Mouse (Mus musculus) inflammation-experienced regulatory T-cells, adult 6 months (primary cell): ENCODE data around the gene Gm20479. TPM values are rescaled to one million over a fixed set of nuclear protein-coding genes. Genes with fewer than 3 reads are reported as not detected.

Experiments
- ATAC-seq: one replicate; pipeline ENCODE4 v1.8.0; 2017
- polyA plus RNA-seq, 3 experiments: library from polyadenylated mRNA; unstranded; fragments of 100-300 nt; shearing (Covaris generic); gene quantifications; one replicate each; pipeline ENCODE4 v1.2.1; 2017

Gene Gm20479
- polyA plus RNA-seq, 3 experiments from 2014 or later: 4.0 TPM; not detected in 2

DNA sequence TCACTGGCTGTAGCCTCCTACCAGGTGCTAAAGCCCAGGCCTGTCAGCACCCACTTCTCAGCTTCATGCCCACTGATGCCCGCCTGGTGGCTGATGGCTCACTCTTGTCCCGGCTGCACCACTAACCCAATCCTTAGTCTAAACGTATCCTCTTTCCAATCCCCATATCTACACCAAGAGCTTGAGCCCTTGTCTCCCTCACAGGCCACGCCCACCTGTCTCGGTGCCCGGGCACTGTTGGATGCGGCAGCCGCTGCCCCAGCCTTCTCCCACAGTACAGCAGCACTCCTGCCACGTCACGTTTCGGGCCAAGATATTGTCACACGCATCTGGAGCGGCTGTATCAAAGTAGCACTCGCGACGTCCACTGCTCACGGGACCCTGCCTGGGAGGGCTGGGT is 46.9 kb downstream of the Gm20479 start:
- no peak for ATAC-seq

DNA sequence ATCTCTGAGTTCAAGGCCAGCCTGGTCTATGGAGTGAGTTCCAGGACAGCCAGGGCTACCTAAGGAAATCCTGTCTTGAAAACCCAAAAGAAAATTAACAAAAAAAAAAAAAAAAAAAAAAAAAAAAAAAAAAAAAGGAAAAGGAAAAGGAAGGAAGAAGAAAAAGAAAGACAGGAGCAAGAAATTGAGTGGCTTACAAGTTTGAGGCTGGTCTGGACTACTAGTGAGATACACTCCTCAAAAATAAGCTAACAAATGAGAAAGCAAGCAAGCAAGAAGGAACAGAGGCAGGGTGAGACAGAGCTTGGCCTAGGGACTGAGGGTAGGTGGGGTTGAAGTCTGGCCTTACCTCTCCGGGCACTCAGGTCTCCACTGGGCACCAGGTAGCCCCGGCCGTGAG is 47.4 kb downstream of the Gm20479 start:
- ATAC-seq: no peak

DNA sequence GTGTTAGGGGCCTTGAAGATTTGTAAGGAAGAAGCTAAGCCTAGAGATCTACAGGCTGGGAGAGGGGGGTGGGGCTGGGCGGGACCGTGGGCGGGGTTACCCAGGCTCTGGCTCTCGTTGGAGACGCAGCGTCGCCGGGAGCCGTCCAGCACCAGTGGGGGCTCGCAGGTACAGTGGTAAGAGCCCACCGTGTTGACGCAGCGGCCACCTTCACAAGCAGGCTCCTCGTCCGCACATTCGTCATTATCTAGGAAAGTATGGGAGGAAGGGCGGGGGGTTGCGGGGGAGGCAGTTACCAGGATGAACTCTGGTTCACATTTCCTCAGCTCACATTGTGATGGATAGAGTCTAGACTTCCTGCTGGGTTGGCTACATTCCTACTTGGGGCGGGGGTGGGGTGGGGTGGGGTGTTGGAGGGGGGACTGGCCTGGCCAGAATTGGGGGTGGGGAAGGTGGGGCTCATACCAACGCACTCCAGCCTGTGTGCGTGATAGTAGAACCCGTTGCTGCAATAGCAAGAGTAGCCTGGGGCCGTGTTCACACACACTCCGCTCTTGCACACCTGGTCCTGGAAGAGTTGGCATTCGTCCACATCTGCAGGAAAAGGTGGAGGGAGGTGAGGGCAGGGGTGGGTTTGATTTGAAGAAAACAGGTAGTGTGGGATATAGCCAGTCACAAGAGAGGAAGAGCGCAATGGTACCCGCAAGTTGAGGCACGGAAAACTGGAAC is 48.2 kb downstream of the Gm20479 start:
- ATAC-seq: no peak

DNA sequence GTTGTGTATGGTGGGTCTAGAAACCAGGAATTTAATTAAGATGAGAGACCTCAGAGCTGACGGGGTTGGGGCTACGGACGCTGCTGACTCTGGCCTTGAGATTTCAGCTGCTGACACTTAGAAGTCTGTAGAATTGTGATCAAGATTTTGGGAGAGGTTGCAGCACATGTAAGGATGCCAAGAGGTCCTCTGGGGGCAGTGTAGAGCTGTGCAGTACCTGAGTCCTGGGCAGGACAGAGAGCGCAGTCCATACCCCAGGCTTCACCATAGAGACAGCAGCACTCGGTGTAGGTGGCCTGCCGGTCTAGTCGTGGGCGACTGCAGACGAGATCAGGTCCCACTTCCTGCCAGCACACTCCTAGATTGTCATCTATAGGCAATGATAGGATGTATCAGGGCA is 49.7 kb downstream of the Gm20479 start:
- no peak for ATAC-seq

- ATAC-seq: no peak
Observed at GRCm38 (mm10) chr7:27306161-27307160, 50.8 kb downstream of the Gm20479 start.

- no peak for ATAC-seq
Observed at GRCm38 (mm10) chr7:27305091-27305730, 52.0 kb downstream of the Gm20479 start.

Other genes starting within 250 kb of the Gm20479 start
- gene Cyp2f2, start 237.5 kb downstream of the Gm20479 start, polyA plus RNA-seq: not detected
- gene Cyp2t4, start 203.7 kb downstream of the Gm20479 start, polyA plus RNA-seq: under 1 TPM in 2 of 3 experiments, not detected in 1; 0.24 to 0.59 TPM
- 10 to 100 TPM; 12.0 to 14.1 (median 13.9) TPM for gene Egln2, start 190.6 kb downstream of the Gm20479 start, polyA plus RNA-seq
- gene Rab4b, start 178.5 kb downstream of the Gm20479 start, polyA plus RNA-seq: 100 to 1,000 TPM; 130 to 162 (median 146) TPM
- gene Gm21983, start 176.3 kb downstream of the Gm20479 start, polyA plus RNA-seq: not detected
- gene Mia, start 176.3 kb downstream of the Gm20479 start, polyA plus RNA-seq: not detected
- gene BC024978, start 161.6 kb downstream of the Gm20479 start, polyA plus RNA-seq: 1 to 10 TPM; 2.2 to 5.9 (median 5.2) TPM
- 10 to 100 TPM; 63.4 to 96.0 (median 77.8) TPM for gene Snrpa, start 161.1 kb downstream of the Gm20479 start, polyA plus RNA-seq
- gene Itpkc, start 128.8 kb downstream of the Gm20479 start, polyA plus RNA-seq: under 1 TPM; 0.49 to 0.83 (median 0.58) TPM
- gene Coq8b, start 124.4 kb downstream of the Gm20479 start, polyA plus RNA-seq: 10 to 100 TPM in 2 of 3 experiments, 1 to 10 TPM in 1; 9.5 to 14.0 (median 10.9) TPM
- gene Numbl, start 99.0 kb downstream of the Gm20479 start, polyA plus RNA-seq: under 1 TPM; 0.15 to 0.38 (median 0.15) TPM
- 1 to 10 TPM in 1 of 3 experiments, under 1 TPM in 2; 0.45 to 1.2 (median 0.50) TPM for gene Ltbp4, start 19.7 kb downstream of the Gm20479 start, polyA plus RNA-seq
- gene Shkbp1, start 1.4 kb downstream of the Gm20479 start, polyA plus RNA-seq: 10 to 100 TPM; 46.9 to 59.2 (median 50.1) TPM
- gene Sptbn4, start 90.3 kb upstream of the Gm20479 start, polyA plus RNA-seq: under 1 TPM; 0.12 to 0.23 (median 0.13) TPM
- 10 to 100 TPM in 2 of 3 experiments, 1 to 10 TPM in 1; 6.0 to 21.7 (median 17.0) TPM for gene Blvrb, start 90.6 kb upstream of the Gm20479 start, polyA plus RNA-seq
- 10 to 100 TPM; 37.6 to 53.5 (median 42.6) TPM for gene Sertad3, start 116.3 kb upstream of the Gm20479 start, polyA plus RNA-seq
- 10 to 100 TPM; 38.7 to 44.4 (median 40.2) TPM for gene Sertad1, start 129.5 kb upstream of the Gm20479 start, polyA plus RNA-seq
- gene Prx, start 141.9 kb upstream of the Gm20479 start, polyA plus RNA-seq: under 1 TPM; 0.24 to 0.52 (median 0.30) TPM
- gene Hipk4, start 165.8 kb upstream of the Gm20479 start, polyA plus RNA-seq: under 1 TPM; 0.20 to 0.33 (median 0.23) TPM
- gene Pld3, start 195.8 kb upstream of the Gm20479 start, polyA plus RNA-seq: 100 to 1,000 TPM; 155 to 246 (median 192) TPM
- 10 to 100 TPM; 16.4 to 24.4 (median 21.4) TPM for gene 2310022A10Rik, start 195.8 kb upstream of the Gm20479 start, polyA plus RNA-seq
- 10 to 100 TPM; 41.6 to 51.3 (median 43.1) TPM for gene Akt2, start 234.1 kb upstream of the Gm20479 start, polyA plus RNA-seq